Mouse (Mus musculus): ENCODE results near the gene Ttc7b. TPM values are rescaled to one million over a fixed set of nuclear protein-coding genes. Genes with fewer than 3 reads are reported as not detected.

Ttc7b gene
- total and polyA plus RNA-seq, 2 experiments = 7.7 to 10.7 TPM

DNA sequence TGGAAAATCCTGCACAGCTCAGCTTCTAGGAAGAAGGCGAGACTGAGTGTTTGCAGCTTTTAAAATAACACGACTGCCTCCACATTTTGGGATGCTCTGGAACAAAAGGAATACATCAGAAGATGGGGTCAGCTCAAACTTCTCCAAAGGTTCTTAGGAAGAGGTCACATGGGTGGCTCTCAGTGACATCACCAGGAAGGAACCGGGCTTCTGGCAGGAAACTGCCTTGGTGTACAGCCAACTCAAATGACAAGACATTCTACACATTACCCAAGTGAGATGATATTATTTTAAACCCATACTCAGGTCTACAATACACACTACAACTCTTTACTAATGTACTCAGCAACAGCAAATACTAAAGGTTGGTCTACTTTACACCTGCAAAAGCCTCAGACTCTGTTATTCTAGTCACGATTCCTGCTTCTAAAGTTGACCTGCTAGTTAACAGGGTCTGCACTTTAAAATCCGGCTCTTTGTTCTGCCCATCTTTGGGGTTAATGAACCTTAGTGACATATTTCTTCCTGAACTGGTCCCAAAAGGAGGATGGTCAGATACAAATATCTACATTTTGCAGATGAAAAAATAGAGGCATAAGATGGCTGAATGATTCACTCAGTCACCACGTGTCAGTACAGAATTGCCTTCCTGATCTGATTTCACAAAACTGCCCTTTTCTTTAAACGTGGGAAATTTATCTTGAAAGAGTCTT, 18.0 kb upstream of the Ttc7b start:
- DNase-seq (ENCODE audit: extremely low read depth, low read depth, low spot score) = no peak
- Histone ChIP-seq H3K4me3 (ENCODE audit: insufficient read depth, low read depth, low read length) (no peak overlapping the region), H3K27ac (replicated peaks; ENCODE audit: insufficient read depth, low read depth, low read length) (no peak overlapping the region), H3K79me2 (ENCODE audit: control insufficient read depth, insufficient read depth, low read length) (no peaks in the 10 kb centered on the region), H3K36me3 (ENCODE audit: control insufficient read depth, insufficient read depth, low read length) (no peaks in the 10 kb centered on the region), H3K4me1 (ENCODE audit: control insufficient read depth, insufficient read depth, low read length) (no peaks in the 10 kb centered on the region), H3K27me3 (ENCODE audit: control insufficient read depth, insufficient read depth, low read length) (no peaks in the 10 kb centered on the region), H3K9ac (ENCODE audit: low read depth, low read length) (no peak overlapping the region)
- WGBS = 57% methylated on average over 7 of the region's 7 CpGs
- no peak for TF ChIP-seq CTCF (IDR thresholded peaks at IDR 0.05; ENCODE audit: low read depth, low read length)
- no peak for TF ChIP-seq POLR2A (IDR thresholded peaks at IDR 0.05; ENCODE audit: extremely low read depth, insufficient read depth, low read length)

- H3K4me3 ChIP-seq (ENCODE audit: insufficient read depth, low read depth, low read length) = no peak overlapping the region
- no peaks in the 10 kb centered on the region for H3K36me3 ChIP-seq (ENCODE audit: control insufficient read depth, insufficient read depth, low read length)
- no peaks in the 10 kb centered on the region for H3K79me2 ChIP-seq (ENCODE audit: control insufficient read depth, insufficient read depth, low read length)
- no peak for DNase-seq (ENCODE audit: extremely low read depth, low read depth, low spot score)
- H3K27me3 ChIP-seq (ENCODE audit: control insufficient read depth, insufficient read depth, low read length) = no peaks in the 10 kb centered on the region
- 86% methylated on average over 11 of the region's 11 CpGs for WGBS
- H3K4me1 ChIP-seq (ENCODE audit: control insufficient read depth, insufficient read depth, low read length) = no peaks in the 10 kb centered on the region
- H3K9ac ChIP-seq (ENCODE audit: low read depth, low read length) = no peak overlapping the region
- no peak overlapping the region for H3K27ac ChIP-seq (replicated peaks; ENCODE audit: insufficient read depth, low read depth, low read length)
- TF ChIP-seq POLR2A (IDR thresholded peaks at IDR 0.05; ENCODE audit: extremely low read depth, insufficient read depth, low read length) (no peak), CTCF (IDR thresholded peaks at IDR 0.05; ENCODE audit: low read depth, low read length) (no peak)
Observed at GRCm38 (mm10) chr12:100537091-100537490, 16.5 kb upstream of the Ttc7b start.

GRCm38 (mm10) chr12:100535028-100535427, 14.4 kb upstream of the Ttc7b start:
- H3K36me3 ChIP-seq (ENCODE audit: control insufficient read depth, insufficient read depth, low read length) = no peaks in the 10 kb centered on the region
- no peak overlapping the region for H3K9ac ChIP-seq (ENCODE audit: low read depth, low read length)
- no peak for DNase-seq (ENCODE audit: extremely low read depth, low read depth, low spot score)
- peaks cover under 1% of the 10 kb centered on the region; the same call in 1 of the 2 replicates for H3K4me1 ChIP-seq (ENCODE audit: control insufficient read depth, insufficient read depth, low read length)
- no peaks in the 10 kb centered on the region for H3K79me2 ChIP-seq (ENCODE audit: control insufficient read depth, insufficient read depth, low read length)
- no peaks in the 10 kb centered on the region for H3K27me3 ChIP-seq (ENCODE audit: control insufficient read depth, insufficient read depth, low read length)
- H3K27ac ChIP-seq (replicated peaks; ENCODE audit: insufficient read depth, low read depth, low read length) = no peak overlapping the region
- H3K4me3 ChIP-seq (ENCODE audit: insufficient read depth, low read depth, low read length) = no peak overlapping the region
- no peak for TF ChIP-seq CTCF (IDR thresholded peaks at IDR 0.05; ENCODE audit: low read depth, low read length)
- TF ChIP-seq POLR2A (IDR thresholded peaks at IDR 0.05; ENCODE audit: extremely low read depth, insufficient read depth, low read length) = no peak
- WGBS = 93% methylated on average over 12 of the region's 12 CpGs

- H3K36me3 ChIP-seq (ENCODE audit: control insufficient read depth, insufficient read depth, low read length) = no peaks in the 10 kb centered on the region
- peaks cover 2% of the 10 kb centered on the region; the same call in 1 of the 2 replicates for H3K4me1 ChIP-seq (ENCODE audit: control insufficient read depth, insufficient read depth, low read length)
- 73% methylated on average over 3 of the region's 3 CpGs for WGBS
- DNase-seq (ENCODE audit: extremely low read depth, low read depth, low spot score) = no peak
- H3K27me3 ChIP-seq (ENCODE audit: control insufficient read depth, insufficient read depth, low read length) = no peaks in the 10 kb centered on the region
- TF ChIP-seq POLR2A (IDR thresholded peaks at IDR 0.05; ENCODE audit: extremely low read depth, insufficient read depth, low read length) (no peak), CTCF (IDR thresholded peaks at IDR 0.05; ENCODE audit: low read depth, low read length) (no peak)
- H3K9ac ChIP-seq (ENCODE audit: low read depth, low read length) = no peak overlapping the region
- peak overlapping the region; percentile 77 for H3K27ac ChIP-seq (replicated peaks; ENCODE audit: insufficient read depth, low read depth, low read length)
- no peak overlapping the region for H3K4me3 ChIP-seq (ENCODE audit: insufficient read depth, low read depth, low read length)
- H3K79me2 ChIP-seq (ENCODE audit: control insufficient read depth, insufficient read depth, low read length) = no peaks in the 10 kb centered on the region
Observed at GRCm38 (mm10) chr12:100534028-100534427, 13.4 kb upstream of the Ttc7b start.

- Histone ChIP-seq H3K4me3 (ENCODE audit: insufficient read depth, low read depth, low read length) (no peak overlapping the region), H3K79me2 (ENCODE audit: control insufficient read depth, insufficient read depth, low read length) (no peaks in the 10 kb centered on the region), H3K36me3 (ENCODE audit: control insufficient read depth, insufficient read depth, low read length) (no peaks in the 10 kb centered on the region), H3K27me3 (ENCODE audit: control insufficient read depth, insufficient read depth, low read length) (no peaks in the 10 kb centered on the region), H3K27ac (replicated peaks; ENCODE audit: insufficient read depth, low read depth, low read length) (no peak overlapping the region), H3K9ac (ENCODE audit: low read depth, low read length) (no peak overlapping the region), H3K4me1 (ENCODE audit: control insufficient read depth, insufficient read depth, low read length) (peaks cover 2% of the 10 kb centered on the region; the same call in 1 of the 2 replicates)
- 90% methylated on average over 4 of the region's 4 CpGs for WGBS
- TF ChIP-seq CTCF (IDR thresholded peaks at IDR 0.05; ENCODE audit: low read depth, low read length) (no peak), POLR2A (IDR thresholded peaks at IDR 0.05; ENCODE audit: extremely low read depth, insufficient read depth, low read length) (no peak)
- DNase-seq (ENCODE audit: extremely low read depth, low read depth, low spot score) = no peak
Observed at GRCm38 (mm10) chr12:100533209-100533608, 12.6 kb upstream of the Ttc7b start.

DNA sequence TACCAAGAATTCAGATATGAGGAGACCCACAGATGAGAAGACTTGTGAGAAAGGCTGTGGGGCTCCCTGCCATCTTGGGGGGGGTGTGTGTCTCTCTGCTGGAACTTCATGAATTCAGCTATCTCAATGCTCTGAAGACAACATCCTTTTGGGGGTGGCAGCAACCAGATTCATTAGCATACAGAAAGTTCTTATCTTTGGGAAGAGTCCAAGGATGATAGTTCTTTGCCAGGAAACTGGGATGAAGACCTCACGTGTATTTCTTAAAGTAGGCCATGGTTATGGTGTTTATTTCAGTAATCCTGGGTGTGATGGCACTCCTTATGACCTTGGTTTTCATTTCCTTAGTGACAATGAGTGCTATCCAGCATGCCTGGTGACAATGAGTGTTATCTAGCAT, 11.1 kb upstream of the Ttc7b start:
- H3K27ac ChIP-seq (replicated peaks; ENCODE audit: insufficient read depth, low read depth, low read length) = no peak overlapping the region
- TF ChIP-seq CTCF (IDR thresholded peaks at IDR 0.05; ENCODE audit: low read depth, low read length) (no peak), POLR2A (IDR thresholded peaks at IDR 0.05; ENCODE audit: extremely low read depth, insufficient read depth, low read length) (no peak)
- H3K79me2 ChIP-seq (ENCODE audit: control insufficient read depth, insufficient read depth, low read length) = no peaks in the 10 kb centered on the region
- no peak overlapping the region for H3K9ac ChIP-seq (ENCODE audit: low read depth, low read length)
- H3K4me3 ChIP-seq (ENCODE audit: insufficient read depth, low read depth, low read length) = no peak overlapping the region
- peaks cover 2% of the 10 kb centered on the region; the same call in 1 of the 2 replicates for H3K4me1 ChIP-seq (ENCODE audit: control insufficient read depth, insufficient read depth, low read length)
- no peaks in the 10 kb centered on the region for H3K36me3 ChIP-seq (ENCODE audit: control insufficient read depth, insufficient read depth, low read length)
- H3K27me3 ChIP-seq (ENCODE audit: control insufficient read depth, insufficient read depth, low read length) = no peaks in the 10 kb centered on the region
- 49% methylated on average over 1 of the region's 1 CpGs for WGBS
- no peak for DNase-seq (ENCODE audit: extremely low read depth, low read depth, low spot score)
